Mouse (Mus musculus) kidney, adult 2 months (tissue): ENCODE data around the gene C130074G19Rik.

ENCODE experiments used
- CTCF ChIP-seq: fragments of 200-500 bp; conservative IDR thresholded peaks from 2 replicates; pipeline ENCODE4 v1.5.1; 2011; ENCODE audit warnings: low read depth, mild to moderate bottlenecking, control low read depth, low read length, moderate library complexity, mixed read lengths; ENCODE audit not compliant: insufficient read depth, insufficient read length
- POLR2A ChIP-seq: fragments of 200-500 bp; IDR thresholded peaks from one replicate; pipeline ENCODE4 v1.6.1; 2011; ENCODE audit warnings: low read depth, low read length, control low read depth

DNA sequence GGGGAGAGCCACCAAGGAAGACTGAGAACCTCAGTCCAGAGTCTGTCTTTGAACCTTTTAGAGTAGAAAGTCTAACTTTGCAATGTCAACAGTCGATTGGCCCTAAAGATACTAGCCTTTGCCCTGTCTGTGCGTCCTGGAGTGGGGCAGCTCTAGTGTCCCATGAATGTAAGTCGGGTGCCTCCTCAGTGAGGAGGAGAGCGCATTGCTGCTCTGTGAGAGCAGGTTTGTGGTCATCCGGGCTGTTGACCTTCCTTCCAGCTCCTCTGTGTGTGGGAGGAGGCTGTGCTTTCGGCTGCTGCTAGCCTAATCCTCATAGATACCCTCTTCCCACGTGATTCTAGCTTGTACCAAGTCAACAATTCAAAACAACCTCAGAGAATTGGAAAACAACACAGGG is 31.9 kb downstream of the C130074G19Rik start:
- TF ChIP-seq CTCF: no peak
- TF ChIP-seq POLR2A: no peak
